Mouse (Mus musculus) MEL (cell line): ENCODE data around the gene As3mt. TPM values are rescaled to one million over a fixed set of nuclear protein-coding genes. Genes with fewer than 3 reads are reported as not detected.

ENCODE experiments used
- DNase-seq: peaks from one replicate; pipeline ENCODE4 v3.0.0; 2011; ENCODE audit warnings: low read depth, low spot score
- H3K27ac ChIP-seq: 2 replicates; pipeline ENCODE4 v1.5.1; 2012; ENCODE audit warnings: low read depth, mild to moderate bottlenecking, control low read depth, low read length, moderate library complexity; ENCODE audit not compliant: control insufficient read depth
- H3K27me3 ChIP-seq, 2 experiments: fragments of 150-350 bp in 1 of 2; sonication (generic) in 1 of 2; 2 replicates each; pipeline ENCODE4 v1.6.1; 2012; ENCODE audit warnings: low read length in 2 of 2, mild to moderate bottlenecking in 2 of 2, improper control_type of control experiment in 1 of 2, moderate library complexity in 1 of 2; ENCODE audit not compliant: insufficient read depth in 2 of 2, control insufficient read depth in 1 of 2
- H3K36me3 ChIP-seq, 2 experiments: 2 replicates each; pipeline ENCODE4 v1.6.1; 2012 to 2014; ENCODE audit warnings: low read length in 2 of 2, improper control_type of control experiment in 1 of 2, inconsistent platforms in 1 of 2, mild to moderate bottlenecking in 1 of 2; ENCODE audit not compliant: insufficient read depth in 2 of 2, control insufficient read depth in 1 of 2
- H3K4me1 ChIP-seq, 2 experiments: fragments of 150-350 bp in 1 of 2; sonication (generic) in 1 of 2; 2 replicates each; pipeline ENCODE4 v1.6.1; 2012; ENCODE audit warnings: low read length in 2 of 2, improper control_type of control experiment in 1 of 2, mild to moderate bottlenecking in 1 of 2; ENCODE audit not compliant: insufficient read depth in 2 of 2, control insufficient read depth in 1 of 2
- H3K4me3 ChIP-seq, 2 experiments: fragments of 150-350 bp in 1 of 2; sonication (generic) in 1 of 2; 2 replicates each; pipeline ENCODE4 v1.5.1; 2012; ENCODE audit warnings: low read depth in 2 of 2, low read length in 2 of 2, mild to moderate bottlenecking in 2 of 2, moderate library complexity in 2 of 2, control low read depth in 1 of 2, improper control_type of control experiment in 1 of 2; ENCODE audit not compliant: control insufficient read depth in 1 of 2, insufficient read depth in 1 of 2
- H3K79me2 ChIP-seq: 2 replicates; pipeline ENCODE4 v1.6.1; 2012; ENCODE audit warnings: mild to moderate bottlenecking, low read length, moderate library complexity; ENCODE audit not compliant: control insufficient read depth, poor library complexity, insufficient read depth
- H3K9ac ChIP-seq: 2 replicates; pipeline ENCODE4 v1.6.1; 2012; ENCODE audit warnings: low read depth, mild to moderate bottlenecking, control low read depth, low read length, moderate library complexity; ENCODE audit not compliant: control insufficient read depth, poor library complexity, severe bottlenecking
- H3K9me3 ChIP-seq: fragments of 150-350 bp; sonication (generic); replicated peaks from 2 replicates; pipeline ENCODE4 v1.6.1; 2012; ENCODE audit warnings: mild to moderate bottlenecking, low read length, improper control_type of control experiment, moderate library complexity; ENCODE audit not compliant: insufficient read depth
- BHLHE40 ChIP-seq: IDR thresholded peaks from 2 replicates; pipeline ENCODE4 v1.6.1; 2012; ENCODE audit warnings: low read depth, mild to moderate bottlenecking, inconsistent platforms, low read length, improper control_type of control experiment, borderline replicate concordance
- CTCF ChIP-seq, 3 experiments: IDR thresholded peaks in 2 of 3; conservative IDR thresholded peaks in 1 of 3; 2 replicates each; pipeline ENCODE4 v1.5.1; 2011 to 2012; ENCODE audit warnings: low read length in 3 of 3, low read depth in 2 of 3, mild to moderate bottlenecking in 2 of 3, improper control_type of control experiment in 1 of 3, inconsistent platforms in 1 of 3, mixed read lengths in 1 of 3, moderate library complexity in 1 of 3; ENCODE audit not compliant: control insufficient read depth in 1 of 3, insufficient read depth in 1 of 3, poor library complexity in 1 of 3, severe bottlenecking in 1 of 3
- E2F4 ChIP-seq: IDR thresholded peaks from 2 replicates; pipeline ENCODE4 v1.6.1; 2011; ENCODE audit warnings: low read depth, low read length, improper control_type of control experiment, borderline replicate concordance
- ELF1 ChIP-seq: IDR thresholded peaks from 2 replicates; pipeline ENCODE4 v1.6.1; 2014; ENCODE audit warnings: low read depth, mild to moderate bottlenecking, inconsistent platforms, low read length, improper control_type of control experiment, moderate library complexity
- ETS1 ChIP-seq: IDR thresholded peaks from 2 replicates; pipeline ENCODE4 v1.6.1; 2012; ENCODE audit warnings: low read depth, mild to moderate bottlenecking, inconsistent platforms, low read length, improper control_type of control experiment, moderate library complexity
- GABPA ChIP-seq: IDR thresholded peaks from 2 replicates; pipeline ENCODE4 v1.6.1; 2012; ENCODE audit warnings: low read depth, mild to moderate bottlenecking, inconsistent platforms, low read length, improper control_type of control experiment, moderate library complexity
- MAX ChIP-seq: IDR thresholded peaks from 2 replicates; pipeline ENCODE4 v1.6.1; 2011; ENCODE audit warnings: low read length, improper control_type of control experiment
- NRF1 ChIP-seq: IDR thresholded peaks from 2 replicates; pipeline ENCODE4 v1.6.1; 2014; ENCODE audit warnings: low read depth, mild to moderate bottlenecking, inconsistent platforms, low read length, improper control_type of control experiment, moderate library complexity; ENCODE audit not compliant: poor library complexity, insufficient read depth, severe bottlenecking
- POLR2AphosphoS2 ChIP-seq: IDR thresholded peaks from 2 replicates; pipeline ENCODE4 v1.6.1; 2011; ENCODE audit warnings: low read length, improper control_type of control experiment
- POLR2AphosphoS5 ChIP-seq: IDR thresholded peaks from 2 replicates; pipeline ENCODE4 v1.6.1; 2012; ENCODE audit warnings: low read depth, borderline replicate concordance, mild to moderate bottlenecking, inconsistent platforms, low read length, moderate library complexity, mixed read lengths
- RAD21 ChIP-seq: IDR thresholded peaks from 2 replicates; pipeline ENCODE4 v1.6.1; 2011; ENCODE audit warnings: mild to moderate bottlenecking, low read depth, low read length, improper control_type of control experiment
- SMC3 ChIP-seq: IDR thresholded peaks from 2 replicates; pipeline ENCODE4 v1.6.1; 2011; ENCODE audit warnings: low read depth, low read length, improper control_type of control experiment
- UBTF ChIP-seq: IDR thresholded peaks from 2 replicates; pipeline ENCODE4 v1.6.1; 2012; ENCODE audit warnings: low read depth, mild to moderate bottlenecking, inconsistent platforms, low read length, improper control_type of control experiment, moderate library complexity, borderline replicate concordance; ENCODE audit not compliant: insufficient read depth
- USF2 ChIP-seq, 2 experiments: IDR thresholded peaks; 2 replicates each; pipeline ENCODE4 v1.6.1; 2011 to 2012; ENCODE audit warnings: improper control_type of control experiment in 2 of 2, low read length in 2 of 2, borderline replicate concordance in 1 of 2, inconsistent platforms in 1 of 2, low read depth in 1 of 2, mild to moderate bottlenecking in 1 of 2; ENCODE audit not compliant: insufficient read depth in 1 of 2
- ZC3H11A ChIP-seq: IDR thresholded peaks from 2 replicates; pipeline ENCODE4 v1.6.1; 2012; ENCODE audit warnings: low read depth, mild to moderate bottlenecking, inconsistent platforms, low read length, improper control_type of control experiment
- ZMIZ1 ChIP-seq: IDR thresholded peaks from 2 replicates; pipeline ENCODE4 v1.6.1; 2012; ENCODE audit warnings: low read depth, mild to moderate bottlenecking, inconsistent platforms, low read length, improper control_type of control experiment, moderate library complexity
- polyA plus RNA-seq, 2 experiments: library from polyadenylated mRNA; stranded (reverse) in 1 of 2; unstranded in 1 of 2; fragments of >175 nt in 1 of 2; fragments of >200 nt in 1 of 2; gene quantifications; 2 replicates each; pipeline versions ENCODE4 v1.2.1 to v1.2.4; 2012; ENCODE audit warnings: low replicate concordance in 2 of 2, low read depth in 1 of 2; ENCODE audit not compliant: insufficient read length in 2 of 2, insufficient read depth in 1 of 2, missing spikeins in 1 of 2
- total RNA-seq: library from RNA; depleted of rRNA; stranded (reverse); fragments of 300-350 nt; gene quantifications from 2 replicates; pipeline ENCODE4 v1.2.3, GENCODE M21; 2012

The As3mt gene
- total and polyA plus RNA-seq, 3 experiments, result 17.0 to 52.2 TPM; not detected in 1

GRCm38 (mm10) chr19:46752235-46752634 is 45.0 kb downstream of the As3mt start:
- Histone ChIP-seq H3K36me3 (no peaks in the 10 kb centered on the region), H3K79me2 (no peaks in the 10 kb centered on the region), H3K9me3 (no peaks in the 10 kb centered on the region), H3K9ac (no peak overlapping the region), H3K27me3 (peaks cover 0 to 2% of the 10 kb centered on the region in 2 experiments; a peak in 1 of 4 replicates), H3K4me1 (no peaks in the 10 kb centered on the region), H3K27ac (no peak overlapping the region), H3K4me3 (no peak overlapping the region)
- no peak for DNase-seq
- no peak for TF ChIP-seq ELF1
- no peak for TF ChIP-seq NRF1
- no peak for TF ChIP-seq ZMIZ1

DNA sequence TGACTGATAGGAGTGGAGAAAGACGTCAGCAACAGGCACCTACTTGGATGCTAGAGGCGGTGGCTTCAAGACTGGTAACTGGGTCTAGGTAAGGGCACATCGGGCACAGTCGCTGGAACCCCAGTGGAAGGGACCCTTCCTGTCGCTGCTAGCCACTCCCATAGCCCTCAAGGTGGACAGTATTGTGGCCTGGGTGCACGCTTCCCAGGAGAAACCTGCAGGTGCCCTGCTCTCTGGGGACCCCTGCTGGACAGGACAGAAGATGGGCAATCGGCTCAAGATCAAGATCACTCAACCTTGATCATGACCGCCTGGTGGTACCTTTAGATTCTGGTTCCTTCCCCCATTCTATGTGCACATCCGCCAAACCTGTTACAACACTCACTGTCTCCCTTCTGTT is 47.8 kb downstream of the As3mt start:
- Histone ChIP-seq H3K9me3 (no peaks in the 10 kb centered on the region), H3K36me3 (no peaks in the 10 kb centered on the region), H3K79me2 (no peaks in the 10 kb centered on the region), H3K9ac (no peak overlapping the region), H3K27ac (no peak overlapping the region), H3K4me1 (no peaks in the 10 kb centered on the region), H3K27me3 (no peaks in the 10 kb centered on the region), H3K4me3 (no peak overlapping the region)
- DNase-seq, result peak; percentile 45
- TF ChIP-seq ZC3H11A, result peak; percentile 66
- TF ChIP-seq SMC3, result peak; percentile 87
- no peak for TF ChIP-seq GABPA
- no peak for TF ChIP-seq BHLHE40
- TF ChIP-seq RAD21, result peak; percentile 58
- TF ChIP-seq CTCF (IDR thresholded peaks at IDR 0.05 in 2 of 3, conservative IDR thresholded peaks at IDR 0.05 in 1 of 3; ENCODE audit: control insufficient read depth in 1 of 3, insufficient read depth in 1 of 3, low read depth in 2 of 3, low read length in 3 of 3, poor library complexity in 1 of 3, severe bottlenecking in 1 of 3), result peak; percentile 76 to 92 (median 88)
- no peak for TF ChIP-seq MAX
- TF ChIP-seq UBTF, result no peak
- no peak for TF ChIP-seq USF2 (IDR thresholded peaks at IDR 0.05; ENCODE audit: borderline replicate concordance in 1 of 2, insufficient read depth in 1 of 2, low read depth in 1 of 2, low read length in 2 of 2)
- TF ChIP-seq ETS1, result no peak

- no peak for TF ChIP-seq E2F4
- no peak for TF ChIP-seq POLR2AphosphoS5
- TF ChIP-seq POLR2AphosphoS2, result no peak
- Histone ChIP-seq H3K9me3 (no peaks in the 10 kb centered on the region), H3K27me3 (no peaks in the 10 kb centered on the region), H3K4me3 (no peak overlapping the region), H3K79me2 (no peaks in the 10 kb centered on the region), H3K27ac (no peak overlapping the region), H3K4me1 (no peaks in the 10 kb centered on the region), H3K9ac (no peak overlapping the region), H3K36me3 (no peaks in the 10 kb centered on the region)
- no peak for DNase-seq
Measured at GRCm38 (mm10) chr19:46756221-46756620, 49.0 kb downstream of the As3mt start.
